Mouse (Mus musculus) common myeloid progenitor, adult 5-6 weeks (primary cell): ENCODE results near the gene Vcan. TPM values are rescaled to one million over a fixed set of nuclear protein-coding genes. Genes with fewer than 3 reads are reported as not detected.

Source experiments
- ATAC-seq: replicated peaks from 2 replicates; pipeline ENCODE4 v1.8.0; 2016; ENCODE audit warnings: low read depth, mild to moderate bottlenecking, moderate TSS enrichment, inconsistent platforms; ENCODE audit not compliant: poor library complexity, severe bottlenecking
- total RNA-seq: library from RNA; stranded (forward); fragments of 200-1000, 187-1606 nt; gene quantifications from 2 replicates; pipeline ENCODE4 v1.2.3, GENCODE M21; 2017

The Vcan gene
- total RNA-seq, 1 experiment from 2014 or later: 0.18 TPM

GRCm38 (mm10) chr13:89634137-89634683 is 108.1 kb downstream of the Vcan start:
- peak; percentile 89 for ATAC-seq

GRCm38 (mm10) chr13:89619064-89619463 is 123.2 kb downstream of the Vcan start:
- ATAC-seq: no peak

GRCm38 (mm10) chr13:89607399-89607798 is 134.9 kb downstream of the Vcan start:
- ATAC-seq: no peak

Other genes with a start within 250 kb of the Vcan start
- not detected in 2 replicates for gene Hapln1, start 202.7 kb downstream of the Vcan start, total RNA-seq